Mouse (Mus musculus) MEL (cell line): ENCODE measurements around the gene Frs2. TPM values are rescaled to one million over a fixed set of nuclear protein-coding genes. Genes with fewer than 3 reads are reported as not detected.

Experiments
- DNase-seq: peaks from one replicate; pipeline ENCODE4 v3.0.0; 2011; ENCODE audit warnings: low read depth, low spot score
- H3K27ac ChIP-seq: 2 replicates; pipeline ENCODE4 v1.5.1; 2012; ENCODE audit warnings: low read depth, mild to moderate bottlenecking, control low read depth, low read length, moderate library complexity; ENCODE audit not compliant: control insufficient read depth
- H3K27me3 ChIP-seq, 2 experiments: fragments of 150-350 bp in 1 of 2; sonication (generic) in 1 of 2; 2 replicates each; pipeline ENCODE4 v1.6.1; 2012; ENCODE audit warnings: low read length in 2 of 2, mild to moderate bottlenecking in 2 of 2, improper control_type of control experiment in 1 of 2, moderate library complexity in 1 of 2; ENCODE audit not compliant: insufficient read depth in 2 of 2, control insufficient read depth in 1 of 2
- H3K36me3 ChIP-seq, 2 experiments: 2 replicates each; pipeline ENCODE4 v1.6.1; 2012 to 2014; ENCODE audit warnings: low read length in 2 of 2, improper control_type of control experiment in 1 of 2, inconsistent platforms in 1 of 2, mild to moderate bottlenecking in 1 of 2; ENCODE audit not compliant: insufficient read depth in 2 of 2, control insufficient read depth in 1 of 2
- H3K4me1 ChIP-seq, 2 experiments: fragments of 150-350 bp in 1 of 2; sonication (generic) in 1 of 2; 2 replicates each; pipeline ENCODE4 v1.6.1; 2012; ENCODE audit warnings: low read length in 2 of 2, improper control_type of control experiment in 1 of 2, mild to moderate bottlenecking in 1 of 2; ENCODE audit not compliant: insufficient read depth in 2 of 2, control insufficient read depth in 1 of 2
- H3K4me3 ChIP-seq, 2 experiments: fragments of 150-350 bp in 1 of 2; sonication (generic) in 1 of 2; 2 replicates each; pipeline ENCODE4 v1.5.1; 2012; ENCODE audit warnings: low read depth in 2 of 2, low read length in 2 of 2, mild to moderate bottlenecking in 2 of 2, moderate library complexity in 2 of 2, control low read depth in 1 of 2, improper control_type of control experiment in 1 of 2; ENCODE audit not compliant: control insufficient read depth in 1 of 2, insufficient read depth in 1 of 2
- H3K79me2 ChIP-seq: 2 replicates; pipeline ENCODE4 v1.6.1; 2012; ENCODE audit warnings: mild to moderate bottlenecking, low read length, moderate library complexity; ENCODE audit not compliant: control insufficient read depth, poor library complexity, insufficient read depth
- H3K9ac ChIP-seq: 2 replicates; pipeline ENCODE4 v1.6.1; 2012; ENCODE audit warnings: low read depth, mild to moderate bottlenecking, control low read depth, low read length, moderate library complexity; ENCODE audit not compliant: control insufficient read depth, poor library complexity, severe bottlenecking
- H3K9me3 ChIP-seq: fragments of 150-350 bp; sonication (generic); replicated peaks from 2 replicates; pipeline ENCODE4 v1.6.1; 2012; ENCODE audit warnings: mild to moderate bottlenecking, low read length, improper control_type of control experiment, moderate library complexity; ENCODE audit not compliant: insufficient read depth
- CHD1 ChIP-seq: IDR thresholded peaks from 2 replicates; pipeline ENCODE4 v1.6.1; 2012; ENCODE audit warnings: low read depth, mild to moderate bottlenecking, inconsistent platforms, low read length, improper control_type of control experiment
- CTCF ChIP-seq, 3 experiments: IDR thresholded peaks in 2 of 3; conservative IDR thresholded peaks in 1 of 3; 2 replicates each; pipeline ENCODE4 v1.5.1; 2011 to 2012; ENCODE audit warnings: low read length in 3 of 3, low read depth in 2 of 3, mild to moderate bottlenecking in 2 of 3, improper control_type of control experiment in 1 of 3, inconsistent platforms in 1 of 3, mixed read lengths in 1 of 3, moderate library complexity in 1 of 3; ENCODE audit not compliant: control insufficient read depth in 1 of 3, insufficient read depth in 1 of 3, poor library complexity in 1 of 3, severe bottlenecking in 1 of 3
- EP300 ChIP-seq, 2 experiments: IDR thresholded peaks; 2 replicates each; pipeline ENCODE4 v1.6.1; 2011; ENCODE audit warnings: improper control_type of control experiment in 2 of 2, low read length in 2 of 2, low read depth in 1 of 2, mild to moderate bottlenecking in 1 of 2
- ETS1 ChIP-seq: IDR thresholded peaks from 2 replicates; pipeline ENCODE4 v1.6.1; 2012; ENCODE audit warnings: low read depth, mild to moderate bottlenecking, inconsistent platforms, low read length, improper control_type of control experiment, moderate library complexity
- JUND ChIP-seq: IDR thresholded peaks from 2 replicates; pipeline ENCODE4 v1.6.1; 2011; ENCODE audit warnings: low read depth, mild to moderate bottlenecking, improper control_type of control experiment, low read length
- KAT2A ChIP-seq: conservative IDR thresholded peaks from 2 replicates; pipeline ENCODE4 v1.6.1; 2012; ENCODE audit warnings: low read depth, low read length, improper control_type of control experiment, inconsistent platforms
- MAFK ChIP-seq: IDR thresholded peaks from 2 replicates; pipeline ENCODE4 v1.6.1; 2011; ENCODE audit warnings: low read depth, mild to moderate bottlenecking, low read length, improper control_type of control experiment, borderline replicate concordance
- MXI1 ChIP-seq: IDR thresholded peaks from 2 replicates; pipeline ENCODE4 v1.6.1; 2011; ENCODE audit warnings: mild to moderate bottlenecking, low read depth, low read length, improper control_type of control experiment
- MYC ChIP-seq: IDR thresholded peaks from 2 replicates; pipeline ENCODE4 v1.6.1; 2011; ENCODE audit warnings: low read depth, mild to moderate bottlenecking, low read length, improper control_type of control experiment, moderate library complexity
- SMC3 ChIP-seq: IDR thresholded peaks from 2 replicates; pipeline ENCODE4 v1.6.1; 2011; ENCODE audit warnings: low read depth, low read length, improper control_type of control experiment
- TBP ChIP-seq: IDR thresholded peaks from 2 replicates; pipeline ENCODE4 v1.8.0; 2011; ENCODE audit warnings: low read depth, low read length, improper control_type of control experiment
- USF2 ChIP-seq, 2 experiments: IDR thresholded peaks; 2 replicates each; pipeline ENCODE4 v1.6.1; 2011 to 2012; ENCODE audit warnings: improper control_type of control experiment in 2 of 2, low read length in 2 of 2, borderline replicate concordance in 1 of 2, inconsistent platforms in 1 of 2, low read depth in 1 of 2, mild to moderate bottlenecking in 1 of 2; ENCODE audit not compliant: insufficient read depth in 1 of 2
- polyA plus RNA-seq, 2 experiments: library from polyadenylated mRNA; stranded (reverse) in 1 of 2; unstranded in 1 of 2; fragments of >175 nt in 1 of 2; fragments of >200 nt in 1 of 2; gene quantifications; 2 replicates each; pipeline versions ENCODE4 v1.2.1 to v1.2.4; 2012; ENCODE audit warnings: low replicate concordance in 2 of 2, low read depth in 1 of 2; ENCODE audit not compliant: insufficient read length in 2 of 2, insufficient read depth in 1 of 2, missing spikeins in 1 of 2
- total RNA-seq: library from RNA; depleted of rRNA; stranded (reverse); fragments of 300-350 nt; gene quantifications from 2 replicates; pipeline ENCODE4 v1.2.3, GENCODE M21; 2012

The Frs2 gene
- total and polyA plus RNA-seq, 3 experiments = 6.7 to 129 (median 11.8) TPM

DNA sequence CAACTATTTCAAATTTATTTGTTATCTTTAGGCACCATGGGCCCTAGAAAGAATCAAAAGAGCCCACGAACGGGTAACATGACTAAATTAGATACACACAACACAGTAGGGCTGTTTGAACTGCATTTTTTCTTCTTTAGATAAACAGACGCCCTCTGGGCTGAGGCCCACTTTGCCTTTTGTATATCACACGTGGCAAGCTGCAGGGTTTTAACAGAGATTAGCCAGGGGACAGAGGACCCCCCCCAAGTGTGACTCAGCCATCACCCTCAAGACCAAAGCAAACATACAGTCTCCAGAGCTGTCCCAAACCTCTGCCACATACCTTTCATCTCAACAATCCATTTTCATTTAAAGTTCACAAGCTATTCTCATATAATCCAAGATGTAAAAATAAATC, 42.1 kb downstream of the Frs2 start (continued):
- TF ChIP-seq MYC = peak; percentile 81
- TF ChIP-seq MAFK = peak; percentile 49; the same call in 1 of the 2 replicates

DNA sequence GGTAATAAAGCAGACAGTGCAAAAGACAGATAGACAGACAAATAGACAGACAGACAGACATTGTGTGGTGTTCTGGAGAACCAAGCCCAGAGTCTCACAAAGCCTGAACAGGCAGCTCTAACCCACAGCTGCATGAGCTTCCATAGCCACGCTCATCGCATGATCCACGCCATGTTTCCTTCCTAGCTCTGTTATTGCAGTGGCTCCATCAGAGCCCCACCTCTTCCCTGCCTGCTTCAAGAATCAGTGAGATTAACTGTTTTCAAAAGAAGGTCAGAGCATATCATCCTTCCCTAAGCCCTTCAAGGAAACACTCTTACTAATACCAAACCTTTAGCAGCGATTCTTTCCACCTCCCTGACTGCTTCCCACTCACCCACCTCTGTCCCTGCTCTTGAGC, 43.3 kb downstream of the Frs2 start:
- Histone ChIP-seq H3K9me3 (no peaks in the 10 kb centered on the region), H3K27ac (peak overlapping the region; percentile 9; the same call in 1 of the 2 replicates), H3K4me3 (no peak overlapping the region)
- TF ChIP-seq USF2 (IDR thresholded peaks at IDR 0.05; ENCODE audit: borderline replicate concordance in 1 of 2, insufficient read depth in 1 of 2, low read depth in 1 of 2, low read length in 2 of 2) (no peak), ETS1 (0 out of 2 replicates have a peak, but pooled peaks have one; percentile 13), TBP (no peak)
- TF ChIP-seq, all 39 proteins: peak for 1
- peak; percentile 28 for DNase-seq
- no peak overlapping the region for H3K9ac ChIP-seq
- H3K36me3 ChIP-seq = peaks cover 0 to 24% of the 10 kb centered on the region in 2 experiments; a peak in 2 of 4 replicates
- H3K79me2 ChIP-seq = peaks cover 11% of the 10 kb centered on the region
- H3K4me1 ChIP-seq = peaks cover 16 to 20% of the 10 kb centered on the region in 2 experiments
- H3K27me3 ChIP-seq = no peaks in the 10 kb centered on the region

DNA sequence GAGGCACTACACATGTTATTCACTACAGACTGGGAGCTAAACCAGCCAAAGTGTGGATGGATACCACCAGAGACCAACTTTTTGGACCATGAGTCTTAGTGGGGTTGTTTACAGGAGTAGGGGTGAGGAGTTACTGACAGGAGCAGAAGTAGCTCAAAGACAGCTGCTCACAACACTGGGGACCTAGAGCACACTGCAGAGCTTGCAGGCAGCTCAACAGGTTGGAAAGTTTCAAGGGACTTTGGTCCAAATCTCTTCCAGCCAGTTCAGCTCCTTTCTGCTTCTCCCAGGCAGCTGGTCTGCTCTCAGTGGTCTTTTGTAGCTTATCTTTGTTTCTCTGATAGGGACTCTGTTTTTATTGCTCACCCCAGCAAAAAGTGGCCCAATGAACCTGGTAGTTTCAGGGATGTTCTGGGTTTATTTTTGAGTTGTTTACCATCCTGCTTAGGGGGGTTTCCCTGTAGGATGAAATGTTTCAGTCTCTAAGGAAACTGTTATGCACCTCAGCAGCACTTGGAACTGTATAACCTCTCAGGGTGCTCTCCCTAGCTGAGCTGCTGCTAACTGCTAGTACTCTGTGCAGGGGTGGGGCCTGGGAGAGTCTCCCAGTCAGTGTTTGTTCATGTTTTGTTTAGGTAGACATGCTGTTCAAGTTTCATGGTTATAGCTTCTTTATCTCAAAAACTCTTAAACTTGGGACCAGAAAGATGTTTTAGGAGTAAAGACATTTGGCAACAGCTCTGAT, 44.3 kb downstream of the Frs2 start:
- no peak overlapping the region for H3K9ac ChIP-seq
- peaks cover 0 to 24% of the 10 kb centered on the region in 2 experiments; a peak in 2 of 4 replicates for H3K36me3 ChIP-seq
- no peaks in the 10 kb centered on the region for H3K9me3 ChIP-seq
- DNase-seq = no peak
- no peak overlapping the region for H3K27ac ChIP-seq
- H3K79me2 ChIP-seq = peaks cover 11% of the 10 kb centered on the region
- TF ChIP-seq JUND = no peak
- no peak for TF ChIP-seq SMC3
- TF ChIP-seq KAT2A = no peak
- TF ChIP-seq CHD1 = no peak
- TF ChIP-seq CTCF (IDR thresholded peaks at IDR 0.05 in 2 of 3, conservative IDR thresholded peaks at IDR 0.05 in 1 of 3; ENCODE audit: control insufficient read depth in 1 of 3, insufficient read depth in 1 of 3, low read depth in 2 of 3, low read length in 3 of 3, poor library complexity in 1 of 3, severe bottlenecking in 1 of 3) = no peak
- TF ChIP-seq, all 39 proteins: peak for 0
- no peak overlapping the region for H3K4me3 ChIP-seq
- no peaks in the 10 kb centered on the region for H3K27me3 ChIP-seq
- peaks cover 16 to 20% of the 10 kb centered on the region in 2 experiments for H3K4me1 ChIP-seq

DNA sequence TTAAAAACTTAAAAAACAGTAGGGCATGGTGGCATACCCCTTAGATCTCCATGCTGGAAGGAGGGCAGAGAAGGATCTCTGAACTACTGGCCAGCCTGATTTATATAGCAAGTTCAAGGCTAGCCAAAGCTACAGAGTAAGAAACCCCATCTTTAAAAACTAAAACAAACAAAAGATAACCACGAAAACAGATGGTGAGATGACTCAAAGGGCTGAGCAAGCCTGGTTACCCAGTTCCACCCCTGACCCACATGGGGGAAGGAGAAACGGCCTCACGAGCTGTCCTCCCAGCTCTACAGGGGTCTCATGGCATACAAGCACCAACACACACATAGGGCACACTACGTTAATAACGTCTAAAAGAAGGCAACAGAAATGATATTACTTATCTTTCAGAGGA, 48.2 kb downstream of the Frs2 start:
- H3K9ac ChIP-seq = no peak overlapping the region
- DNase-seq = no peak
- no peak overlapping the region for H3K27ac ChIP-seq
- H3K9me3 ChIP-seq = no peaks in the 10 kb centered on the region
- no peaks in the 10 kb centered on the region for H3K27me3 ChIP-seq
- H3K4me1 ChIP-seq = peaks cover 11 to 12% of the 10 kb centered on the region in 2 experiments
- H3K4me3 ChIP-seq = no peak overlapping the region
- peaks cover 11% of the 10 kb centered on the region for H3K79me2 ChIP-seq
- TF ChIP-seq MXI1 (no peak), EP300 (IDR thresholded peaks at IDR 0.05; ENCODE audit: low read depth in 1 of 2, low read length in 2 of 2) (no peak), MYC (no peak)
- TF ChIP-seq, all 39 proteins: peak for 0
- peaks cover 0 to 16% of the 10 kb centered on the region in 2 experiments; a peak in 2 of 4 replicates for H3K36me3 ChIP-seq
